Mouse (Mus musculus) Patski (cell line): ENCODE results near the gene Otub1. TPM values are rescaled to one million over a fixed set of nuclear protein-coding genes. Genes with fewer than 3 reads are reported as not detected.

Experiments
- ATAC-seq: fragments of 100-300 bp; one replicate; pipeline ENCODE4 v1.8.0; 2021
- CTCF ChIA-PET: fragments of 350-600 bp; sonication (Branson Sonifier 250); formaldehyde crosslinking; loops from one replicate; lab custom pipeline; 2022; ENCODE audit warnings: inconsistent platforms; lab: Charles Lee
- POLR2A ChIA-PET: fragments of 350-600 bp; sonication (Branson Sonifier 250); formaldehyde crosslinking; loops from one replicate; lab custom pipeline; 2022; ENCODE audit warnings: antibody characterized with exemption, inconsistent platforms; lab: Charles Lee
- DNase-seq: peaks from one replicate; pipeline ENCODE4 v3.0.0-alpha.2; 2011; ENCODE audit warnings: low read depth, low spot score
- H3K27me3 ChIP-seq: fragments of 371-371 bp; one replicate; pipeline ENCODE4 v1.5.1; 2021
- CTCF ChIP-seq: fragments of 100-300 bp; IDR thresholded peaks from one replicate; pipeline ENCODE4 v1.5.1; 2021
- in situ Hi-C: fragments of 300-500 bp; cut with MboI; formaldehyde crosslinking; loops from 3 replicates; pipeline ENCODE4 v1.11.1; 2018; ENCODE audit warnings: low pct_unique_long_range_greater_than_20kb, mixed read lengths
- polyA plus RNA-seq: library from polyadenylated mRNA; unstranded; gene quantifications from one replicate; pipeline ENCODE4 v1.2.3, GENCODE M21; 2021

Otub1 gene
- polyA plus RNA-seq, 1 experiment from 2014 or later = 166 TPM

- ChIA-PET CTCF (interaction anchor here (0.8 to 8.0 kb wide), 5 partner anchors 9 to 138 kb away, joined by 3 to 51 read pairs (median 4); partner anchors contain the start of gene Otub1), POLR2A (interaction anchor here (2.4 kb wide), 1 partner anchor 10 kb away, joined by 7 read pairs; the partner anchor contains the start of gene Otub1)
- H3K27me3 ChIP-seq = no peaks in the 10 kb centered on the region
- ATAC-seq (peak; percentile 13), DNase-seq (no peak)
- in situ Hi-C loops = no loop called here
- TF ChIP-seq CTCF = no peak
Observed at GRCm38 (mm10) chr19:7195900-7196728, 10.0 kb downstream of the Otub1 start.

GRCm38 (mm10) chr19:7192561-7192967 is 13.6 kb downstream of the Otub1 start:
- POLR2A ChIA-PET = interaction anchor here (0.8 to 1.5 kb wide), 3 partner anchors 11 to 126 kb away, joined by 3 to 4 read pairs (median 3); no protein-coding TSS in a partner anchor
- ATAC-seq (peak; percentile 12), DNase-seq (no peak)
- in situ Hi-C loops = no loop called here
- H3K27me3 ChIP-seq = no peaks in the 10 kb centered on the region
- no peak for TF ChIP-seq CTCF
- CTCF ChIA-PET = interaction anchor here (0.8 to 8.0 kb wide), 4 partner anchors 11 to 57 kb away, joined by 3 to 51 read pairs (median 4); no protein-coding TSS in a partner anchor

GRCm38 (mm10) chr19:7191639-7192038 is 14.5 kb downstream of the Otub1 start:
- ATAC-seq = no peak
- no peaks in the 10 kb centered on the region for H3K27me3 ChIP-seq
- TF ChIP-seq CTCF = no peak

GRCm38 (mm10) chr19:7190986-7191385 is 15.1 kb downstream of the Otub1 start:
- no peak for TF ChIP-seq CTCF
- in situ Hi-C loops = no loop called here
- no peaks in the 10 kb centered on the region for H3K27me3 ChIP-seq
- ChIA-PET CTCF (interaction anchor here (0.9 to 8.0 kb wide), 3 partner anchors 11 to 135 kb away, joined by 3 to 51 read pairs (median 3); no protein-coding TSS in a partner anchor), POLR2A (interaction anchor here (0.5 to 1.5 kb wide), 5 partner anchors 9 to 123 kb away, joined by 3 to 5 read pairs (median 3); no protein-coding TSS in a partner anchor)
- DNase-seq (no peak), ATAC-seq (no peak)

More at GRCm38 (mm10) chr19:7191639-7192038, 14.5 kb downstream of the Otub1 start:
- in situ Hi-C loops = no loop called here
- no peak for DNase-seq
- ChIA-PET CTCF (interaction anchor here (0.9 to 8.0 kb wide), 3 partner anchors 11 to 136 kb away, joined by 3 to 51 read pairs (median 3); no protein-coding TSS in a partner anchor), POLR2A (interaction anchor here (0.5 to 1.5 kb wide), 7 partner anchors 10 to 126 kb away, joined by 3 to 4 read pairs (median 3); no protein-coding TSS in a partner anchor)

- TF ChIP-seq CTCF = no peak
- CTCF ChIA-PET = interaction anchor here (8.0 kb wide), 1 partner anchor 9 kb away, joined by 51 read pairs; no protein-coding TSS in a partner anchor
- H3K27me3 ChIP-seq = no peaks in the 10 kb centered on the region
- DNase-seq (no peak), ATAC-seq (no peak)
- POLR2A ChIA-PET = no interaction called here
- in situ Hi-C loops = no loop called here
Observed at GRCm38 (mm10) chr19:7189026-7189425, 17.1 kb downstream of the Otub1 start.

GRCm38 (mm10) chr19:7187157-7187556 is 19.0 kb downstream of the Otub1 start:
- TF ChIP-seq CTCF = no peak
- no peak for DNase-seq
- no peak for ATAC-seq
- H3K27me3 ChIP-seq = no peaks in the 10 kb centered on the region
- ChIA-PET CTCF (no interaction called here), POLR2A (no interaction called here)
- in situ Hi-C loops = no loop called here

GRCm38 (mm10) chr19:7185715-7186291 is 20.3 kb downstream of the Otub1 start:
- TF ChIP-seq CTCF = no peak
- DNase-seq (no peak), ATAC-seq (no peak)
- in situ Hi-C loops = no loop called here
- H3K27me3 ChIP-seq = no peaks in the 10 kb centered on the region
- ChIA-PET CTCF (interaction anchor here (1.1 to 1.2 kb wide), 2 partner anchors 10 to 13 kb away, joined by 3 read pairs; no protein-coding TSS in a partner anchor), POLR2A (no interaction called here)

- POLR2A ChIA-PET = no interaction called here
- DNase-seq (no peak), ATAC-seq (no peak)
- in situ Hi-C loops = no loop called here
- TF ChIP-seq CTCF = no peak
- no peaks in the 10 kb centered on the region for H3K27me3 ChIP-seq
- CTCF ChIA-PET = interaction anchor here (1.1 to 1.2 kb wide), 2 partner anchors 9 to 12 kb away, joined by 3 read pairs; no protein-coding TSS in a partner anchor
Observed at GRCm38 (mm10) chr19:7185059-7185458, 21.1 kb downstream of the Otub1 start.

GRCm38 (mm10) chr19:7183419-7183818 is 22.7 kb downstream of the Otub1 start:
- DNase-seq (no peak), ATAC-seq (no peak)
- in situ Hi-C loops = no loop called here
- POLR2A ChIA-PET = interaction anchor here (0.6 kb wide), 1 partner anchor 43 kb away, joined by 4 read pairs; no protein-coding TSS in a partner anchor
- CTCF ChIA-PET = no interaction called here
- H3K27me3 ChIP-seq = no peaks in the 10 kb centered on the region
- no peak for TF ChIP-seq CTCF
